Mouse (Mus musculus) heart, postnatal 0 days (tissue): Measurements from ENCODE around the gene Hipk2.

ENCODE experiments used
- CTCF ChIP-seq: IDR thresholded peaks from 2 replicates; pipeline ENCODE4 v1.5.1; 2016; ENCODE audit warnings: antibody characterized with exemption, control low read depth, low read depth
- EP300 ChIP-seq: IDR thresholded peaks from 2 replicates; pipeline ENCODE4 v1.6.1; 2016; ENCODE audit warnings: antibody characterized with exemption, low read depth

- no peak for TF ChIP-seq CTCF
- TF ChIP-seq EP300 = no peak
Observed at GRCm38 (mm10) chr6:38682532-38682931, 193.4 kb downstream of the Hipk2 start.
